Mouse (Mus musculus) frontal cortex, postnatal 36 days (tissue): ENCODE results near the gene 2310079G19Rik.

Experiments used
- DNase-seq, 2 experiments: peaks; one replicate each; pipeline ENCODE4 v3.0.0; 2022; ENCODE audit warnings: low spot score in 2 of 2

Gene 2310079G19Rik

DNA sequence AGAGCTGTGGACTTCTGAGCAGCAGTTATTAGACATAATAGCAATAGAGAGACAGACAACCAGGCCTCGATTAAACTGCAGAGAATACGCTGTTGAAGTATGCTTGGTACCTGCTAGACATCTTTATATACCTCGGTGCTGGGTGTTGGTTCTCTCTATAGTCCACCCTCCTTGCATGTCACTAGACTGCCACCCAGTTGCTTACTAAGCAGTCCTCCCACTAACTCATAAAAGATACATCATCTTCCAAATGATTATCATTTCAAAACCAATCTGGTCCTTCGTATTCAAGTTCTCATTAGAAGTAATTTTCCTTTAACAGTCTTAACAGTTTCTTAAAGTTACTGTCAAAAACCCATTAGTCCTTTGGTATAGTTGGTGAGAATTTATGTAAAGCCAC is at the start of gene 2310079G19Rik:
Gene 2310079G19Rik (minus strand): TSS at position 101 of the 400 bp plus-strand sequence.
- no peak for DNase-seq

DNA sequence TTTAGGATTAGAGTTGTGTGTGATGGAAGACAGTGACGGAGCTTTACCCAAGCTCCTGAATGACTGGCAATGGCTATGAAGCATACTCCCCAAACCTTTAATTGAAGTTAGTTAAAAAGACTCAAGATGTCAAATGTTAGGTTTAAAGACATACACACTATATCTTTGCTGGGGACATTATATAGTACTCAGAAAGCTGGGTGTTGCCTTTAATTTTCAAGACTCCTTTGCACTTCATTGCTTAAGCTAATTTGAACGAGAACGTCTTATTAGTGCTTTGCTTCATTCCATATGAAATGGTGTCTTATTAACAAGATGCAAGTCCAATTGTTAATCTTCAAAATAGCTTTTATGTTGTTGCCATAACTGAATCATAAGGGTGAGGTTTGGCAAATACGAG is 44.1 kb upstream of the 2310079G19Rik start, which contains the start of gene Krtap27-1:
Gene Krtap27-1 (minus strand): TSS at position 101 of the 400 bp plus-strand sequence.
- DNase-seq: no peak

DNA sequence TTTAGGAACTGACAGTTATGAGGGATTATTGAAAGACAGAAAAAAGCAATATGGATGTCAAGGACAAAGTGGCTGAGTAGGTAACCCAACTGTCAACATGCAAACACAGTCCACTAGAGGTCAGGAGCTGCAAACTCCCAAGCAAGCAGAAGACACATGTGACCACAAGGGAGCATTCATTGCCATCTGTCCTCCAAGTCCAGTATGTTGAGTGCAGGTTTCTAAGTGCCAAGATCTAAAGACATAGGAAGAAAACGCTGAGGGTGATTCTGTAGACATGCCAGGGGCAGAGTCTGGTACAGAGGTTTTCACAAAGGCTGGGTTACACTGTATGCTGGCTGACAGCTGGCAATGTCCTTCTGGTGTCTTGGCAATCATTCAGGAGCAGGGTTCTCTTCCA is 30.0 kb upstream of the 2310079G19Rik start:
- no peak for DNase-seq

DNA sequence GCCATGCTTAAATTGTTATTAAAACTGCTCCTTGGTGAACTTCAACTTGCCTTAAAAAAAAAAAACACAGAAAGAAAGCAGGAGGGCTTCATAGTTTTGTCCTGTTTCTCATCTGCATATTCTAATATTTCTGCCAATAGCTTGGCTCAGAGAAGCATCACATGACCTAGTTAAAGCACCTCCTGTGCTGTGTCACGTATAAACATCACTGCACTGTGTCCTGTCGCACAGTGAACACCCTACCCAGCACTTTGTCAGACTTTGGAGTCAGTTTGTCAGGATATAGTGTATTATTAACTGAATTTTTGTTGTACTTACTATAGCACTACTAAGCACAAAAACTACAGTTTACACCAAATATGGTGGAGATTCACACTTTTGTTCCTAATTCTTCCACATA is 24.5 kb upstream of the 2310079G19Rik start:
- DNase-seq: no peak

DNA sequence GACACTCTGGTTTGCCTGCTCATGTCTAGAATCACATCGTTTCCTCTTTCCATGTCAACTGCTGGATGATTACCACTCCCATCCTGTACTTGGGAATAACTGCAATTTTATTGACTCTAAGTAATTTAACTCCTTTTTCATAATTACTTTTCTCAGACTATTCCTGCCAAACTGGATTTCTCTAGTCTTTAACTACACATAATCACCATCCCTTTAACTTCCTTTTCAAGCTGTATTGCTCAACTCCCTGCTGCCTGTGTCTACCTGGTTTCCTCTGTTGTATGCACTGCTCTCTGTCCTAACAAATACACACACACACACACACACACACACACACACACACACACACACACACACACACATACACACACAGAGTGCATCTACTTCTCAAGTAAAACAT is 23.6 kb upstream of the 2310079G19Rik start:
- no peak for DNase-seq

DNA sequence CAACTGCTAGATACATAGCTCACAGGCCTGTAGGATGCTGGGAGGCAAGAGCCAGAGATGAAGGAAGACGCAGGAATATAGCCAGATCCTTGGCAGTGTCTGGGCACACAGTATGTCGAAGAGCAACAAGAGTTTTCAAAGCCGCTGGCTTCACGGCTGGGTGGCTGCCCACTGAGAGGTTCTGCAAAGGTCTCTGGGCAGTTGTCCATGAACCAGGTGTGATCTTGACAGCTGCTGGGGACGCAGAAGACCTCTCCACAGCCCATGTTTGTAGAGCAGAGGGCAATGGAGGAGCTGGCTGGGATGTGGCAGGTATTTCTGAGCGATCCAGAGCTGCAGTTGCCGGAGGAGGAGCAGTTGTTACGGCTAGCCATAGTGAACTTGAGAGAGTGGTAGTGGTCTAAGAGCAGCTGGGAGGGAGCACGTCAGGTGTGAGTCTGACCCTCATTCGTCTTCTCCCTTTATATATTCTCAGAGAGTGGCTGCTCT is 19.9 kb upstream of the 2310079G19Rik start, which contains the start of gene Krtap26-1:
Gene Krtap26-1 (minus strand): TSS at position 439 of the 489 bp plus-strand sequence.
- DNase-seq: no peak

DNA sequence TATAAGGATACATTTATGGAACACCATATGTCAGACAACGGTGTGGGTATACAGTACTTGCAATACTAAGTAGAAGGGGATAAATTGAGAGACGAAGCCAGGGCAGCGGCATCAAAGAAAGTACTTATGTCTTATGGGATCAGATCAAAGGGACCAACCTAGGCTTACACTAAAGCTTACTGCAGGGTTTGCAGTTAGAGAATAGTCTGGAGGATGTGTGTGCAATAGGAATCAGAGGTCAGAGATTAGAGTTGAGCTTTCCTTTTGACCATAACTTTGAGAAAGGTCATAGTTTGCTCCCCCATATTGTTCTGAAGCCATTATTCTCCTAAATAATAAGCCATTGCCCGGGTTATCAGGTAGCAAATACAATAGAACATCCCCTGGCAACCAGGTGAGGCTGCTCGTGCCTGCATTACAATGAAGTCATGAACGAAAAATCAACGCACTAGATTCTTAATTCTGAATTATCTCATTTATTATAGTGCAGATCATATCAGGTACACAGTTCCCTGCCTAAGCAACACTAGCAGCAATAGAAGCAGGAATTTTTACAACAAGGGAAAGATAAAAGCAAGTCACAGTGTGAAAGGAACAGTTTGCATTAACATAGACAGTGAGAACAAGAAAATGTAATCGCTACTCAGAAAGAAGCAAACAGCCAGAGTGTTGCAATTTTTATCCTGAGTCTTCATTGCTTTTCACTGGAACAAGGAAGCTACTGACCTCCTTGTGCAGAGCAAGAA is 19.1 kb upstream of the 2310079G19Rik start:
- no peak for DNase-seq

DNA sequence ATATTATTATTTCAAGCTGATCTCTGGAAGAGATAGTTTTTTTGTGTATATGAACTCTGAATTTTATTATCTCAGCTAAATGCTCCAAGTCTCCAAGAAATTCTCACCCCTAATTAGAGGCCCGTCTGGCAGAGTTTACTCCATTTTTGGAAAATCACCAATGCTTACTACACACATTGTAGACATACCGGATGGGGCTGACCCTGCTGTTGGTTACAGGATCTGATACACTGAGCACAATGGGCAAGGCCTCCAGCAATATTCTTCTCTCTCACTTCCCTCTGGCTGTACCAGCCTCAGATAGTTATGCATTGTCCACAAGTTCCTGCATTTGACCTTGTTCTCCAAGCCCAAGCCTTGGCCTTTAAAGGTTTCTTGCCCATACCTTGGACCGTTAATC is 12.6 kb upstream of the 2310079G19Rik start:
- no peak for DNase-seq

DNA sequence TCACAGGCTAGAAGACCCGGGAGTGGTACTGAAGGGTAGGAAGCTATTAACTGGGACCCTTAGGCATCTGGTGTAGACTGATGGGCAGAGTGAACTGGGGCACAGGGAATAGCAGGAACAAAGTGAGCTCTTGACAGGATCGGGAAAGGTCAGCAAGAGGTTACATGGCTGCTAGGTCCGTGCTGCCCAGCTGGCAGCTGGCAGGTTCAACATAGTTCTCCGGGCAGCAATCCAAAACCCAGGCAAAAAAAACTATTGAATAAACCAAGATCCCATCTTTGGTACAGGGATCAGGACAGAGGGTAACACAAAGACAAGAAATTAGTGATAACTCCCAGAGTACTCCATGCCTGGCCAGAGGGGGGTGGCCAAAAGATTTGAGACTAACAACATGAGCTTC is 7.7 kb upstream of the 2310079G19Rik start:
- DNase-seq: no peak

DNA sequence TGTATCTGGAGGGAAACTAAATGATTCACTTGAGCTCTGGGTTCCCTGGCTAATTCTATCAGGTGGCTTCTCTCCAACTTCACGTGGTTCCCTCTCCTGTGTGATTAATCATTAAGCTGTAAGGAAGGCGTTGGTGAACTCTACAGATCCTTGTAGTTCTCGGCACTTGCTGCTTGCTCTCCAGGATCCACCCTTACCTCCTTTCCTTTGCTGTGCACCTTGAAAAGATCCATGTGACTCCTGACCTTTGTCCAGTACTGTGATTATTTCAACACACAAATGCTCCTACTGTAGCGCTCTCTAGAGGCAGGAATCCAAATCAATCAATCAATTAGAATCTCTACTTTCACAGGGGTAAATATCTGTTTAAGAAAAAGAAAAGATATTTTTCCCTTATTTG is 4.0 kb upstream of the 2310079G19Rik start:
- no peak for DNase-seq

DNA sequence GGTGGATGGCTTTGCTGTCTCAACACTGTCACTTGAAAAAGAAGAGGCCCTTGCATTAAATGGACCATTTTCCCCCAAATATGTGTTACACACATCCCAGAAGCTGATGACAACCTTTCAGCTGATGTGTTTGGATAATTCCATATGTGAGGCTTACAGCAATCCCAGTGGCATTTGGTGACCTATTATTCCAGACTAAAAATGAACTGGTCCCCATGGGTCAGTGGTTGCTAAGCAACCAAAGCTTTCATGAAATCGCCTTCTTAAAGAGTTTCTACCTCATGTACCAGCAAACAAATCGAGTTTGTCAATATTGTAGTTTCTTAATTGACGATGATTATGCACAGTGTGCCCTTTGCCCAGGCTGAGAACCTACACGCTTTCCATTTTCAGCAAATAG is 14.8 kb downstream of the 2310079G19Rik start:
- DNase-seq: no peak

DNA sequence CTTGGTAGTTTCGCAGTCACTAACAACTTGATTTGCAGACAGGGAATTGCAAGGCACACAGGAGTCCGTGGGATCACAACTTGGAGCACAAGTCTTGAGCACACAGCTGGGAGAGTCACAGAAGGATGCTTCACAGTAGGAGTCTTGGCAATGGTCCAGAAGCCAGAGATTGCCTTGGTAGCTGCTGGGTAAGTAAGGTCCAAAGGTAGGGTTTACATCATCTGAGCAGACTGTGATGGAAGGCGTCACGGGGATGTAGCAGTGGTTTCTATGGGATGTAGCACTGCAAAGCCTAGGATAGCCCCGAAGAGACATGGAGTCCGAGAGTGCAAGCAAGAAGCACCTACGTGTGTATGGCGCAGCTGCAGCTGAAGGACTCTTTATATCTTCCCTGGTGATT is 15.5 kb downstream of the 2310079G19Rik start, which contains the start of gene Krtap24-1:
Gene Krtap24-1 (minus strand): TSS at position 358 of the 400 bp plus-strand sequence.
- DNase-seq: no peak

DNA sequence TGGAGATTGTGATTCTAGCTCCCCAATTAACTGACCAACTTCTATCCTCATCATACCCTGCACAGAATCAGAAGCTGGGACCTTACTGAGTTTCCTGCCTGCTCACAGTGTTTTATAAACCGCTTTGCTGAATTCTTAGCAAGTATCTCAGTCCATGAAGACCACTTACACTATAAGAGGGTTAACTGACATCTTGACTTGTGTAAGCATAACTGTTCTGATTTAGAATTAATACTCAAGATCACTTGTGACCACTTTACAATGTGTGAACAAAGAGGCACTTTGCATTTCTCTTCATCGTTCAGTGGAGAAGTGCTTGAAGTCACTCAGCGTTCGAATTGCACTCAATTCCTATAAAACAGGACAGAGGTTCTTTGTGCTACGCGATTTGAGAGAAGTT is 22.9 kb downstream of the 2310079G19Rik start:
- no peak for DNase-seq

DNA sequence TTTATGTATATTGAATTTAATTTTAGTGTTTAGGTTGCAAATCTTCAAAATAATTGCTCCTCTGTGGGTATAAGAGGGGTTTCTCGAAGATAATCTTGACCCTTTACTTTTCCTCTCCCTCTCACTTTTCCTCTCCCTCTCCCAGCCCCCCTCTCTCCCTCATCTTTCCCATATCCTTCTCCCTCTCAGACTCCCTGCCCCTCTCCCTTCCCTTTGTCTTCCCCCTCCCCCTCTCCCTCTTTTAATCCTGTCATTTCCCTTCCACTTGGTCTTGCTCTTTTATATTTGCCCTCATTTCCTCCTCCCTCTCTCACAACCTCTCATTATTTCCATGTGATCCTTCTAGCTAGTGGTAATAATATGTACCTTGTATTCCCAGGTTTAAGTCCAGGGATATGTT is 25.0 kb downstream of the 2310079G19Rik start:
- DNase-seq: no peak

DNA sequence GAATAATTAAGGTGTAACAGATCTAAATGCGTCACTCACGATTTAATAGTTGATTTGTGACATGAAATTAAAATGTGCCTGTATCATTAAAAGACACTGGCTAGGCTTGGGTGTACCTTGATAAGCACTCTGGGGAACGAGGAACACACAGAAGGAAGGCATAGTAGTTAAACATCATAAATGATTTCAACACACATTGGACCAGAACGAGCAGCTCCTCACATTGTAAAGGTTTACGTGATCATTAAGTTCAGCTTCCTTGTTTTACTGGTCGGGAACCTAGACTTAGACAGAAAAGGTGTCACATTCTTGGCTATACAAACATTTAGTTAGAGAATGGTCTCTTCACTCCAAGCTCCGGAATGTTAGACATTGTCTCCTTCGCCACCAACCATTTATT is 27.2 kb downstream of the 2310079G19Rik start:
- no peak for DNase-seq

DNA sequence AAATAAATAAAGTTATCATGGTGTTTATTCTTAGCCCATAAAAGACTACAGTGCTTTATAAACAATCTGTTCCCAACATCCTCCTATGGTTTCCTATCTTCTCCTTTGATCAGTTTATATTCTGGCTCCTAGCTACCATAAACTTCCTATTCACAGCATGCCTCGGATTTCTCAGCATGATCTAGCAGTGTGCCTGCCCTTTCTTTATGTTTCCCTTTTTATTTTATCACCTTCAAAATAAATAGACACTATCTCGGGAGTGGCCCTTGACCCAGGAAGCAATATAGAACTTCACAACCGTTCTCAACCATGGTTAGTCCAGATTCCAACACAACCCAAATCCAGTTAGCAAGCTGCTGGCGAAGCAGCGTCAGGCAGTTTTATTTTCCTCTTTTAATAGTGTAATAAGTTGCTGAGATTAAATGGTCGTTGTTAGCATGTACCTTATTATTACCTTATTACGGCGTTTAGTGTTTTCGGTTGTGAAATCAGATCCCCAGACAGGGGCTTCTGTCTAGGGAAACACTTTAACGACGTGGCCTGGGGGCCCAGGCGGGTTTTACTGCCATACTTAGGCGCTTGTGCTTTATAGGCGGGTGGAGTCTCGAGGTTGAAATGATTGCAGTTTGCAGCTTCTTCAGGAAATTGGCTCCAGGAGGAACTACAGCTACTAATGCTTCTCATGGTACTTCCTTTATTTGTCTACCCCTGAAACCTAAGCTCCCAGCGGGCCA is 27.8 kb downstream of the 2310079G19Rik start:
- DNase-seq: no peak

DNA sequence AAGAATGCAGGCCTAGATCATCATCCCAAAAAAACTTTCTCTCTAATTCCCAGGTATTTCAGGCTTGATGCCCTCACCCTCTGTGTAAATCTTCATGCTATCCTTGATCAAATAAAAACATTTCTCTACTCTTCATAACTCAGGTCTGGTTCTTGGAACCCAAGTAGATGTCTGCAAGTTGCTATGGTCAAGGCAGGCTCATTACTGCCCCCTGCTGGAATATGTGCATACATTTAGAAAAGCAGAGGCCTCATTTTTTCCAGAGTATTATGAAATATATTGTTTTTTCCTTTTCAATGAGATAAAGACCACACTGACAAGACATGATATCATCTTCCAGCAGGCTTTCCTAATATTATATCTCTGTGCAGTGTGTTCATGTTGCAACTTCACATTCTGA is 34.7 kb downstream of the 2310079G19Rik start:
- DNase-seq: no peak

DNA sequence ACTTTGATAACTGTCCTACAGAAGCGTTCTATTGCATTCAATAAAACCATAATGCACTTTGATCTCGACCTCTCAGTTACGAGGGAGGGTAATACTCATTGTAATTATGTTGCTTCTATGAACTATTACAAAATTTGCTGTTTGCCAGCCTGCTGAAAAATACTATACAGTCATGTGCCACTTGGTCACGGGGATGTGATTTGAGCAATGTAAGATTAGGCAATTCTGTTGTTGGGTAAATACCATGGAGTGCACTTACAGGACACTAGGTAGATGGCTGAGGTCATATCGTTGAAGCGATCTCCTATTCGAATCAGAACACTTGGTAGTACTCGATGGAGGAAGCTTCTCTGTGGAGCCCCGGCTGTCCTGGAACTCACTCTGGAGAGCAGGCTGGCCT is 44.1 kb downstream of the 2310079G19Rik start:
- DNase-seq: no peak
